Mouse (Mus musculus) monocyte, adult 2 months (primary cell): ENCODE results near the gene Smyd4.

Source experiments
- DNase-seq, 2 experiments: peaks; one replicate each; pipeline ENCODE4 v3.0.0; 2022; ENCODE audit warnings: low spot score in 2 of 2, low read depth in 1 of 2

The Smyd4 gene

DNA sequence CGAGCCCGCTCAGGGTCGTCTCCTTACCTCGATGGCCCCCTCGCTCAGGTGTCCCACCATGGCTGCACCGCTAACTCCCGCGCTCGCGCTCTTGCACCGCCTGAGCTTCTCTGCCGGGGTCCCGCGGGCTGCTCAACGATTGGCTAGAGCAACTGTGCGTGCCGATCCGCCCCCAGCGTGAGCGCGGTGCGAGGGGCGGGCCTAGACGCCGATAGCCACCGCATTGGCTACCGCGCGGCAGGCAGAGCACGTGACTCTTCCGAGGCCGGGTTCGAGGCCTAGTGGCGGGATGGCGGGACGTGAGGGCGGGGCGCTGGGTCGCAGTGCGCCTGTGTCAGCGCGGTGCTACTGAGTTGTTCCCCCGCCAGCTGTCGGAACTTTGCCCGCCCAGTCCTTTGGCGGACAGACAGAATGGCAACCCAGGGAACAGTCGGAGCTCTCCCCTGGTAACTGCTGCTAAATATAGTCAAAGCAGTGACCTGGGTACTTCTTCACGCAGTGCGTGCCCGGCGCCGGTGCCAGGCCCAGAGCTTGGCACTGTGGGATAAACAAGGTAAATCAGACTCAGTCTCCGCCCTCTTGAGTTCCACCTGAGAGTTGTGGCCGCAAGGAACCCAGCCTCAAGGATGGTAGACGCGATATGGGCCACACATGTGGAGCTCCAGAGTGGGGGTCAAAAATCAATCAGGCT, at the start of gene Smyd4, which contains the start of gene Rpa1:
Gene Smyd4 (plus strand): TSS at position 235 of the 691 bp plus-strand sequence.
Gene Rpa1 (minus strand): TSS at position 126 of the 691 bp plus-strand sequence.
- peak; percentile 80 to 87 for DNase-seq

- DNase-seq = no peak
Measured at GRCm38 (mm10) chr11:75298491-75298890, 49.7 kb upstream of the Smyd4 start.

DNA sequence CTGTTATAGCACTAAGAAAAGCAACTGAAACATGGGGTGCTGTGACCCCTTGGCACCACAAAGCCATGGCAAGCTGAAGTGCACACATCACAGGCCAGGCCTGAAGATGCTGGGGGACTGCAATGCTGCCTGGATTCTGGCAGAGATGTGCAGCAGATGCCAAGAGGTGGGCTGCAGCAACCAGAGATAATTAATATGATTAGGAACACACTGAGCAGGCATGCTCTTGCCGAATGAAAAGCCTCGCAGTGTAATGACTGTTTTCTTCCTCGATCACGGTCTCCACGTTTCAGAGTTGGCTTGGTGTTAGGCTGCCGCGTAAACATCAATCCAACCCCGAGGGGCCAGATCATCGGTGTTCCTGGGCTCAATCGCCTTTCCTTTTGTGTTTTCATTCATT, 48.4 kb upstream of the Smyd4 start:
- no peak for DNase-seq

GRCm38 (mm10) chr11:75300954-75301353, 47.3 kb upstream of the Smyd4 start:
- DNase-seq = no peak

- DNase-seq = no peak
Measured at GRCm38 (mm10) chr11:75304797-75305196, 43.4 kb upstream of the Smyd4 start.

DNA sequence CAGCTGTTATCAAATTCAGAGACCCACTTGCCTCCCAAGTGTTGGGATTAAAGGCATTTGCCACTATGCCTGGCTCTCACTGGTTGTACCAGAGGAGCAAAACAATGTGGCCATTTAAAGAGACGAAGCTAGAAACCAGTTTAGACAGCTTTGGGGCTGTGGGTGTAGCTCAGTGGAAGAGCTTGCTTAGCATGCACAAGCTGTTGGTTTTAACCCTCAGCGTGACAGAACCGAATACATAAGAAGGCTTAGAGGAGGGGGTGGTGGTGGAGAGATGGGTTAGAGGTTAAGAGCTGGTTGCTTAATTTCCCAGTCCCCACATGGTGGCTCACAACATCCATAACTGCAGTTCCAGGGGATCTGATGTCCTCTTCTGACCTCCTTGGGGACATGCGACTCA, 39.6 kb upstream of the Smyd4 start:
- DNase-seq = no peak

GRCm38 (mm10) chr11:75310813-75311212, 37.4 kb upstream of the Smyd4 start:
- DNase-seq = no peak

DNA sequence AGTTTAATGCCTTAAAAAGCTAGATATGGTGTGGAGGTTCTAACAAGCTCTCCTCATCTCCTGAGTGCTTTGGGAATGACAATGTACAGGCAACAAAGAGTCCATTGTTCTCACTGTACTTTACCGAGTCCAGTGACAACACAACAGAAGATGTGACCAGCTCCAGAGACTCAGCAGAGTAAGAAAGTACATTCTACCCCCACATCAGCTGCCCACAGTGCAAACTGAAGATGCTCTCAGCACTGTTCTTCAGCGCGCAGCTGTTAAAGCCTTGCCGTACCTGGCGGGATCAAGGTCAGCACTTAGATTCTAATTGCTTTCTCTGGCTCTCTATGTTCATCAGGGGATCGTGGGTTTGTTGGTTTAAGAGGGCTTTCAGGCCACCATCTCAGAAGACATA, 36.5 kb upstream of the Smyd4 start:
- DNase-seq = no peak

DNA sequence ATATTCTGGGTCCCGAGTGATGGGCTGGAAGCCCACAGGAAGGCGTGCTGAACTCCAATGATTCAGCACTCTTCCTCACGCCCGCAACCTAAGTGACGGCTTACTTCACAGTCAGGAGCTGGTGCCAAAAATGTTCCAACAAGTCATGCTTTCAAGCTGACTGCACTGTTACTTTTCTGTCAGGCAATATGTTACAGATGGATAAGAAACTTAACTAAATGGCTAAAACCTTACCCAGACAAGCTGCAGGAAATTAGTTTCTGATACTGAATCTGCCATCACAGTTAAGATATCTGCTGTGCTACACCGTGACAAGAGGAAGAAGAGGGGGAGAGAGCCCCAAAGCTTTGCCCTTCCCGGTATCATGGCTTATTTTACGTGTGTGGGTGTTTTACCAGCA, 34.4 kb upstream of the Smyd4 start:
- no peak for DNase-seq

DNA sequence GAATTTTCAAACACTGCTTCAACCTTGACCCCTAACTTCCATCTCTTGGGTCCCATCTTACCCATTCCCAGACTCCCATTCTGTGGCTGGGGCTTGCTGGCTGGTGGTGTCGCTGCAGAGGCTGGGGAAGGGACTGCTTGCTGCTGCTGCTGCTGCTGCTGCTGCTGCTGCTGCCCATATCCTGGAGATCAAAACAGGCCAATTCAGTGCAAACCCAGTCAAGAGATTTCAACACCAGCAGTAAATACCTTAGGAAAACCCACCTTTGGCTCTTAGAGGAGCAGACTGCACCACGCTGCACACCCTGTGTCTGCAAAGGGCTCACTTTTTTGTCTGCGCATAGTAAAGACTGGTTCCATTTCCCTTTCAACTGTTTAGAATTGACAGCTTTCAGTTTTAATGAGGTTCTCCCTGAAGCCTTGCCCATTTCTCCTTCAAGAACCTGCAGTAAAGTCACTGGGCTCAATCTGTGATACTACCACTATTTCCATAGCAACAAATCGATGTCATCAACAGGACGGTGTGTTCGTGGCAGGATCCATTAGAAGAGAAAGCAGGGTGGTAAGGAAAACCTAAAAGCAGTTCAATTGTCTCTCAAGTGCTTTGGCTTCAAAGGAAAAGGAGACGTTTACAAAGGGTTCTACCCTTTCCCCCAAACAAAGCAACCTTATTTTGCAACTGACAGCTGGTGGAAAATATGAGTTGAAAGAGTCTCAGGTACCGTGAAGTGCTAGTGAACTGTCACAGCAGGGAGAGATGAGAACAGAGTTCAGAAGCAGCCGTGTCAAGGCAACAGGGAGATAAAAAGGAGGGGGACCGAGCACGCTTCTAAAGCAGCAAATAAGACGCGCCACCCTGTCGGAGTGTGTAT, 29.6 kb upstream of the Smyd4 start:
- no peak for DNase-seq

DNA sequence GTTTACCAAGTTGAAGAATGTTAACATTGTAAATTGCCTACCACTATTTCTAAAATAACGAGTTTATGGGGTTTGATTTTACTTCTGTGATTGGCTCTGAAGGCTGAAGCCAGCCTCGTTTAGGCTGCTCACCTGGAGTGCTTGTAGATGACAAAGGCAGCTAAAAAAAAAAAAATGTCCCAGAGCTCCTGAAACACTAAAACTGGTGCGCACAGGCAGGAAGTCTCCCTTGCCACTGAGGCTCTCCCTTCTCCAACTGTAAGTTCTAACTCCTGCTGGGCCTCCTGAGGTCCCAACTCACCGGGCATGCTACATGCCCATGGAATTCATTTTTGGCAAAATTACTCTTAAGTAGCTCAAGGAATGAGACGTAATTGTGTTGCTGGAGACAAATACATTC, 29.0 kb upstream of the Smyd4 start:
- no peak for DNase-seq

DNA sequence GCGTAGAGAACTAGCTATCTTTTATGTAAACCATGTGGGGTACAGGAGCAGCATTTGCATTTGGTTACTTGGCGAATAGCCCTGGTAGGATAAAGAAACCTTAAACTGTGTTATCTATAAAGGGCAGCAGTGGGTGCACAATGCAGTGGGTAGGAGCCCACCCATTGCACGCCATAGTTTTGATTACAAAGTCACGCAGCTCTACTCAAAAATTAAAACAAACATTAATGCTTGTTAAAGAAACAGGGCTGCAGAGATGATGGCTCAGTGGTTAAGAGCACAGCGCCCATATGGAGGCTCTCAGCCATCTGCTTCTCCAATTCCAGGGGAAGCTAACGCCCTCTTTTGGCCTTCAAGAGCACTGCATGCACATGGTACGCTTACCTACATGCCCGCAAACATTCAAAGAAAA, 24.9 kb upstream of the Smyd4 start:
- no peak for DNase-seq

DNA sequence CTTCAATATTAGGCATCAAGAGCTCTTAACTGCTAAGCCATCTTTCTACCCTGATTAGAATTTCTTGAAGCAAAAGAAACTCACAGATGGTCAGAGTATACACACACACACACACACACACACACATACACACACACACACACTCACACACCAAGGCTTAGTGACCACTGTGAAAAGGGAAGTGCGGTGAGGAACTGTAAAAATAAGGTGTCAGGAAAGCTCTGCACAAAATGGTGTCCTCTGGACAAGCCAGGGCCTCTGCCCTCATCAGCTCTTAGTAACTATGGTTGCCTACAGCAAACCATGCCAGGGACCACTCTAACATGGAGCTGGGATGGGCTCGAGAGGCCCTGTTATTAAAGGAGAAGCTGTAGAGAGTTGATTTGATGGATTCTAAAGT, 23.8 kb upstream of the Smyd4 start:
- no peak for DNase-seq

DNA sequence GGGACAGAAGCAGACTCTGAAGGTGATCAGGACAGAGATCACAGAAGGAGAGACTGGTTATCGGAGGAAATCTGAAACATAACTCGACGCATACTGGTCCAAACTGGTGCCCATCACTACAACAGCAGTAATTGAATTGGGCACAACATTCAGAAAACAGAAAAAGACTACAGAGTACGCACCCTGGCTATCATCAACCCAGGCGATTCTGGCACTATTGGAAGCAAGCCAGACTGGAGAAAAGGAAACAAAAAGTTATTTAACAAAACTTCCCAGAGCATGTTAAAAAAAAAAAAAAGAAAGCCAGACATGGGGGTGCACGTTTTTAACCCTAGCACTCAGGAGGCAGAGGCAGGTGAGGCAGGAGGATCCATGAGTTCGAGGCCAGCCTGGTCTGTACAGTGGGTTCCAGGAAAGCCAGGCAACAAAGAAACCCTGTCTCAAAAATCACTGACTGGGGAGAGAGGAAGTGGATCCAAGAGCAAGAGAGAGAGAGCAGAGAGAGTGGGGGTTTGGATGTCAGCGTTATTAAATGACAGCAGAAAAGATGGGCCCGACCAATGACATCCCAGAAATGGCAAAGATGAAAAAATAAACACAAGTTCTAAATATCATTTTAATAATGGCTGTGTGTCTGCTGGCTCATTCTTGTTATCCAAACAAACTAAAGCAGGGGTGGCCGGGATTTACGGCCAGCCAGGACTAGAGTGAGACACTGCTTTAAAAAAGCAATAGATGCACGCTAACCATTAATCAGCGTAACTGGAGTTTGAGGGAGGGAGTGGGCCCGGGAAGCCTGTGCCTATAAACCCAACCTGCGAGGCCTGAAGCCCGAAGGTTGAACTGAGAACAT, 22.9 kb upstream of the Smyd4 start:
- DNase-seq = no peak

GRCm38 (mm10) chr11:75325969-75326311, 22.3 kb upstream of the Smyd4 start:
- DNase-seq = no peak

DNA sequence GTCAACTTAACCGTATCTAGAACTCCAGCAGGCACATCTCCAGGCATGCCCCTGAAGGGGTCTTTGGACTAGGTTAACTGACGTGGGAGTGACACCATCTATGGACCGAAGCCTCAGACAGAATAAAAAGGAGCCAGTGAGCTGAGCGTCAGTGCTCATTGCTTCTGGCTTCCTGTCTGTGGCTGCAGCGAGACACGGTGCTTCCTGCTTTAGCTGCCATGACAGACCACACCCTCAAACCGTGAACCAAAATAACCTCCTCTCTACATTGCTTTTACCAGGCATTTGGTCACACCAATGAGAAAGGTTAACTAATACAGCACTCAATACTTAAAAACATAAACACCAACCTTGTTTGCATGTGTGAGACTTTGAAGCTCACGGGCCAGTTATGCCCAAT, 11.6 kb upstream of the Smyd4 start:
- no peak for DNase-seq

- no peak for DNase-seq
Measured at GRCm38 (mm10) chr11:75337246-75337645, 11.0 kb upstream of the Smyd4 start.

GRCm38 (mm10) chr11:75340076-75340475, 8.2 kb upstream of the Smyd4 start:
- DNase-seq = no peak

GRCm38 (mm10) chr11:75340698-75341345, 7.4 kb upstream of the Smyd4 start:
- no peak for DNase-seq

DNA sequence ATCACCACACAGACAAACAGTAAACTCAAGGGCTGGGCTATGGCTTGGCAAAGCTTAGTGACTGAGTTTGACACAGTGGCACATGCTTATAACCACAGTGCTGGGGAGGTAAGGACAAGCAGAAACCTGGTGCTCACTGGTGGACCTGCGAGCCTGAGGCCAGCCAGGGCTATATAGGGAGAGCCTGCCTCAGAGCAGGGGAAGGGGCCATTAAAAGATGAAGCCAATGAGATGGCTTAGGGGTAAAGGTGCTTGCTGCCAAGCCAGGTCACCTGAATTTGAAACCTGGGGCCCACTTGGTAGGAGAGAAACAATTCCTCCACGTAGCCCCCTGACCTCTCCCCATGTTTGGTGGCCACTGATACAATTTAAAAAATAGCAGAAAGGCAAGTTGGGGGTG, 5.1 kb upstream of the Smyd4 start:
- no peak for DNase-seq

DNA sequence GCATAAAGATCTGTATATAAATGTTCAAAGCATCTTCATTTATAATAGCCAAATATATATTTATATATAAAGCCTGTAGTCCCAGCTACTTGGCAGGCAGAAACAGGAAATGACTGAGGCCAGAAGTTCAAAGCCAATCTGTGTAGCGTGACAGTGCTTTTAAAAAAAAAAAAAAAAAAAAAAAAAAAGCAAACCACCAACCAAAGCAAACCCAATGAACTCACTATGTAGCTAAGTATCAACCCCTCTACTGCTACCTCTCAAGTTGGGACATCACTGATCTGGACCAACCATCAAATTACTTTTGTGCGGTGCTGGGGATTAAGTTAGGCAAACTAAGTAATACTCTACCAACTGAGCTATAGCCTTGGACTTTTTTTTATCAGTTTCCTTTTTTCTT, 4.1 kb upstream of the Smyd4 start:
- no peak for DNase-seq
